Mouse (Mus musculus) heart, postnatal 36 days (tissue): ENCODE data around the gene Ppil3. TPM values are rescaled to one million over a fixed set of nuclear protein-coding genes. Genes with fewer than 3 reads are reported as not detected.

Experiments
- DNase-seq, 2 experiments: peaks; one replicate each; pipeline ENCODE4 v3.0.0; 2021 to 2022
- intact Hi-C: fragments of 180-260 bp; cut with DNase I; formaldehyde crosslinking; loops from one replicate; pipeline ENCODE4 v1.15.1; 2025
- total RNA-seq, 2 experiments: library from RNA; stranded (reverse); gene quantifications; 2 replicates each; pipeline ENCODE4 v1.2.3; 2021

Ppil3 gene
- total RNA-seq: 10 to 100 TPM; 13.8 to 17.0 TPM

DNA sequence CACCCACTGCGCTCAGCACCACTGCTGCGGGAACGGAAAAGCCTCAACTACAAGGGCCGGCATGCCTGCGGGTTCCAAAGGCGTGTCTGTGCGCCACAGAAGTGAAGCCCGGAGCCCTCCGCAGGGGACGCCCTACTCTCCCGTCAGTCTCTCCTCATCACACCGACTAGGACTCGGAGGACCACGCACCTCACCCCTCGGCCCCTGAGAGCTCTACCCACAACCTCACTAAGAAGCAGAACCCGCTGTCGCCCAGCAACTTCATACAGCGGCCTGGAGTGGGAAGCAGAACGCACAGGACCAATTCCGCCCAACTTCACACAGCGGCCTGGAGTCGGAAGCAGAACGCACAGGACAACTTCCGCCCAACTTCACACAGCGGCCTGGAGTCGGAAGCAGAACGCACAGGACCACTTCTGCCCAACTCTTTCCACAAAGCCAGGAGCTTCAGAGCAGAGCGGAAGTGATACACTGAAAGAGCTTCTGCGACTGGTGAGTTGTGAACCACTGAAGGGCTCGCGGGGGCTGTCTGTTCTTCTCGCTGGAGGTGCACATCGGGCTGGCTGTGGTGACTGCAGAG, at the start of gene Ppil3, which contains the start of gene Nif3l1:
TSS of gene Ppil3 (minus strand) at position 344 of the 580 bp plus-strand sequence.
TSS of gene Nif3l1 (plus strand) at position 9 of the 580 bp plus-strand sequence.
- DNase-seq: peak; percentile 77 to 87
- intact Hi-C loops: loop anchor here (2.0 kb wide), 1 partner anchor 20 kb away; the partner anchor contains the start of gene Clk1

DNA sequence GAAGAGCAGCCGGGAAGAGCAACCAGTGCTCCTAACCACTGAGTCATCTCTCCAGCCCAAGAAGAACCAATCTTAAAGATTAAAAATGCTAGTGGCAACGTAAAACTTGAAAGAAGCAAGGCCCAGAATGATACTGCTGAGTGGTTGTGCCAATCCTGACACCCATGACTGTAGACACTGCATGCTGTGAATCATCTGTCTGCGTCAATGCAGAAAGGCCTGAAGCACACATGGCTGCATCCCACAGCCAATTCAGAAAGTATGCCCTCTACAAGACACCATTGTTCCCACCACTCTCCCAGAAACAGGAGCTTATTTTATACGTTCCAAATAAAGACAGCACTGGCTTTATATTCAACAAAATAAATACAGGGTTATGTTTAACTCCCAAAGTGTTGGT, 37.4 kb upstream of the Ppil3 start:
- no peak for DNase-seq
- intact Hi-C loops: no loop called here

DNA sequence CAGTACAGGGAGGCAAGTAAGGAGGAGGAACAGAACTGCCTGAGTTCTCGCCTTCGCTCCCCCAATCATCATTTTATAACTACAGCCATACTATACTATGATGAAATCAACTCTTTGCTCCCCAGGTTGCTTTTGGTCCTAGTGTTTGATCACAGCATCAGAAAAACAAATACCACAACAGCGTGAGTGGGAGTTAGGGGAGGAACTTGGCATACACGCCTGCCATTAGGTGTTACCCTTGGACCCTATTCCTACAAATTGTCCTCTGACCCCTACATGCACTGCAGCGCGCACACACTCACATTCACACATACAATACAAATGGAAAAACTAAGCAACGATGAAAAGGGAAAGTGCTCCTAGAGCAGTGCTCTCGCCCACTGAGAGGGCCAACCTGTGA, 30.4 kb upstream of the Ppil3 start:
- no peak for DNase-seq

DNA sequence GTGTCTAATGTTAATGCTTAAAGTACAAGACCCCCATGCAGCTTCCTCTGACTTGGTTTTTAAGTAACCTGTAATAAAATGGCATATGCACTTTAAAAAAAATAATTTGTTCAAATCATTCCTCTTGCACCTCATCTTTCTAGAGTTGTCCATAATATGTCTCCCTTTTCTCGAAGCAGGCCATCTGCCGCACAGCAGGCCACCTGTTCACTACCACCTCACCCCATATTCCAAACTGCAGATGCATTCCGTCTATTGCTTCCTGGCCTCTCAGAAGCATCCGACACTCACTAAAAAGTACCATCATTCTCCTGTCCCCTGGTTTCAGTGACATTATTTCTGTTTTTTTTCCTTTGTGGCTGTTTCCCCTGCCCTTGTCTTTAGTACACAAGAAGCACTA, 20.3 kb upstream of the Ppil3 start:
- intact Hi-C loops: no loop called here
- no peak for DNase-seq

More for the DNA sequence above, 30.4 kb upstream of the Ppil3 start:
- intact Hi-C loops: no loop called here

DNA sequence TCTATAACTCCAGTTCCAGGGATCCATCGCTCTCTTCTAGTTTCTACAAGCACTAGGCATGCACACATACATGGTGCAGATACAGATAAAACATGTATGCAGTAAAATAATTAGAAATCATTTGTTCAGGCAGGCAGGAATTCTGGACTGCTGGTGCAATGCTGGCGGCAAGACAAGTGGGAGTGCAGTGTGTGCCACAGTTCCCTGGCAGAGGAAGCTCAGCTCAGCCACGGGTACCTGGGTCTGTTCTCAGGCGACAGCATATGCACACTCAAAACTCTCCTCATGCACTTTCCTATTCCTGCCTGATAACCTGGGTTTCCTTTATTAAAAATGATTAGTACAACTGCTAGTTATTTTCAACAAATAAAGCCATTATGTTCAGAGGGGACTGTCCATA, 19.8 kb upstream of the Ppil3 start:
- intact Hi-C loops: no loop called here
- no peak for DNase-seq

DNA sequence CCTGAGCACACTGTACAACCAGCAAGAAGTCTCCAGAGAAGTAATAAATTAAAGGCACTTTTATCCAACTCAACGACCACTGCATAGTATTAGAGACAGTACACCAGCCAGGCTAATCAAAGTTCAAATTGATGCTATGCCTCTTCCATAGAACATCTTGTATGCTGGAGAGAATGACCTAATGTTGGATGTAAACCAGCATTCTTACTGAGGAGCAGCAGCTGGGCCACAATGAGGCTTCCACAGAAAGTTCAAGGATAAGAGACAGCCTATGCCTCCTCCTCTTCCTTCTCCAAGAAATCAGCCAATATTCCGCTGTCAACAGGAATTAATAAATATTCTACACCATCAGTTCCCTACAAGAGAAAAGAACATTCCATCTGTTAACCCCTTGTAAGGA, 18.6 kb upstream of the Ppil3 start:
- intact Hi-C loops: no loop called here
- no peak for DNase-seq

DNA sequence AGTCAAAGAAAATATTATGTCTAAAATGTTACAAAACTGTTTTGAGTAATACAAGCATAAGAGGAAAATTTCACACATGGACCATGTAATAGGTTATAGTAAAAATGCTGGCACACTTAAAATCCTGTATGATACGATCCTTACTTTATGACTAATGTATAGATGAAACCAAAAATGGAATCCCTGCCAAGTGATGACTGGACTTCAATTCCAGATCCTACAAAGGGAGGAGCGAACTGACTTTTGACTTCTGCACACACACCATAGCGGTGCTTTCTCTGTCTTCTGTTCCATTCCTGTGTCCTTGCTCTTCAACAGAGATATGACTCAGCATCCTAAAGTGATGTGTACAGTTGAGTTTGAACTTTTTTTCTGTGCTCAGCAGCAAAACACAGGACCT, 15.3 kb upstream of the Ppil3 start:
- intact Hi-C loops: no loop called here
- DNase-seq: no peak

DNA sequence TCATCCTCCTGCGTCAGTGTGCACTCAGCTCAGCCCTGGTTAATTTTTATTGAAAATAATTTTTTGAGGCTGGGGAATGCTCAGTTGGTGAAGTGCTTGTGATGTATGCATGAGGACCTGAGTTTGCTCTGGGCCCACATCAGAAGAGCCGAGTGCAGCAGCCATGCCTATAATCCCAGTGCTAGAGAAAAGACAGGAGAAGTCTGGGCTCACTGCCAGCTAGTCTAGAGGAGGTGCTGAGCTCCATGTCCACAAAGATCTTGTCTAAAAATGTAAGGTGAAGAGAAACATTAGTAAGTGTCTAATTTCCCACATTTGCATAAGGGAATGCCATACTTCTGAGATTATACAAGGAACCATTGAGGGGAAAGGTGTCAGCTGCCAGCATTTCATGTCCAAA, 13.6 kb upstream of the Ppil3 start:
- DNase-seq: no peak
- intact Hi-C loops: no loop called here

DNA sequence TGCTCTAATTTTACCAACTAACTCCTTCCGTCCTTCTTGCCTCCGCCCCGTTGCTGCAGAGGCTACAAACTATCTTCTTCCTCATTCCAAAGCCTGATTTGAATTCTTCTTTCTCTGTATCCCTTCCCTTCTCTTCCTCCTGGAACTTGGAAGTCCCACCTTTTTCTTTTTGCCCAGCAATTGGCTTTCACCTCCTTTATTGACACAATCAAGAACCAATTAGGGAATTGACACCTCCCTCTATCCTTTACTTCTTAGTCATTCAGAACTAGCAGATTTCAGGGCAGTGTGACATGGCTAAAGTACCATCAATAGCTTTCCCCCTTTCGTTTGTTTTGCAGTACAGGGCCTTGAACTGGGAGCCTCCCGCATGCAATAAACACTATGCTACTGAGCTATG, 12.9 kb upstream of the Ppil3 start:
- no peak for DNase-seq
- intact Hi-C loops: no loop called here

DNA sequence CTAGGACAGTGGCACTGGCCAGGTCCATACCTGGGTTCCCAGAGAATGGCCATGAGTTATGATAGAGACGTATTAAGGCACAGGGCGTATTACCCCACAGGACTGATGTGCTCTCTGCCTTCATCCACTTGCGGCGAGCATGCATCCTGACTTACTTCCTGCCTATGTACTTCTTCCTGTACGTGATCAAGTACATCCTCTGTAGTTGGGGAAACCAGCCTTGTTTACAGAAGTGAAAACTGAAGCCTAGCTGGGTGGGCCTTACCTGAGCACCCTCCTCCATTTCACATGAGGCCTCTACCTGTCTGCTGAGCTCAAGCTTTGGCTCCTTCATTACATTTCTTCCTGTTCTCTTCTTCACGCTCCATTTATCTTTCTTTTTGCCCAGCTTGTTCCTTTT, 9.0 kb upstream of the Ppil3 start:
- intact Hi-C loops: no loop called here
- DNase-seq: no peak

DNA sequence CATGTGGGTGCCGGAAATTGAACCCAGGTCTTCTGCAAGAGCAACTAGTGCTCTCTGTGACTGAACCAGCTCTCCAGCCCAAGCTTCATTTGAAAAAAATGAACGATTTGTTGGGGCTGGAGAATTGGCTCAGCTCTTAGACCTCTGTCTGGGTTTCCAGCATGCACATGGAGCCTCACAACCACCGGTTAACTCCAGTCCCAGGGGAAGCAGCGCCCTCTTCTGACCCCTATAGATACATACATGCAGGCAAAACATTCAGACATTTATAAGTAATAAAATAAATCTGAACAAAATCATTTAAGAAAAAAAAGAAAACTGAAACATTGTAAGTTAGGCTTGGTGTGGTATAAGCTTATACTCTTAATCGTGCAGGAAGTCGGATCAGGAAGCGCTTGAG, 3.1 kb upstream of the Ppil3 start:
- DNase-seq: no peak
- intact Hi-C loops: no loop called here

DNA sequence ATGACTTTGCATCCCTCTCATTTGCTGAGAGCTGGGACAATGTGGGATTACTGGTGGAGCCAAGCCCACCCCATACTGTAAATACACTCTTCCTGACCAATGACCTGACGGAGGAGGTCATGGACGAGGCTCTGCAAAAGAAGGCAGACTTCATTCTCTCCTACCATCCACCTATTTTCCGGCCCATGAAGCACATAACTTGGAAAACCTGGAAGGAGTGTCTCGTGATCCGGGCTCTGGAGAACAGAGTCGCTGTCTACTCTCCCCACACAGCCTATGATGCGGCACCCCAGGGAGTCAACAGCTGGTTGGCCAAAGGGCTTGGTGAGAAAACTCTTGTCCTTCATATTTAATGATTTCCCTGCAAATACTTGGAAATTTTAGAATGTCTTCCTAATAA, 2.5 kb upstream of the Ppil3 start:
- DNase-seq: no peak
- intact Hi-C loops: no loop called here

DNA sequence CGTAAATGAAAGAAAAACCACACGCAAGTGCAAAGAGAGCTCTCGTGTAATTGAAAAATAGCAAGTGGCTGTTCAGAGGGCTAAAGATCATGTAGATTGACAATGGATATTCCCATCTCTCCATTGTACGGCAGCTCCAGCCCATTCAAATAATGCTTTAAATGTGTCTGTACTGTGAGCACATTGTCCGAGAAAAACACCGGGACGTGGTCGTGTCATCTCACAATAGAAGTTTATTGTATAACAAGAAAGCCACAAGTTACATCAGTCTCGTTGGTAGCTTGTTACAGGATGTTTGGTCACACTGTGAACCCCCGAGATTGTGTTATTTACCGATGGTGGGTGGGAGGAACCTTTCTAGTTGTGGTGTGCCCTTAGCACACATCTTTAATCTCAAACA, 575 bp upstream of the Ppil3 start:
- intact Hi-C loops: loop anchor here (2.0 kb wide), 1 partner anchor 21 kb away; the partner anchor contains the start of gene Clk1

DNA sequence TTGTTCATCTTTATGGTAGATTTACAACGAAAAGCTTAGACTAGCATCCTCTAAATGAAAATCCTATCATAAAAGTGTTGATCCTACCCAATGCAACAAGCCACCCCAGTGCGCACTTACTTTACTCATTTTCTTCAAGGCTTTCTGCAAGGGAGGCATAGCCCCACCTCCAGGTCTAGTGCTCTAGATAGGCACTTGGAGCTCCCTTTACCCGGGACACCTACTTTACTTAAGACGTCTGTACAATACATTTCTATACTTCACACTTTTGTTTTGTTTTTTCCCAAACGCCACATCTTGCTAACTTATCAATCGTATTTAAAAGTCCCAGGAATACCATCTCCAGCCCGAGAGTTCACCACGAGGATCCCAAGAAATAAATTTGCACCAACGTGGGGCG, 595 bp downstream of the Ppil3 start:
- intact Hi-C loops: loop anchor here (2.0 kb wide), 1 partner anchor 20 kb away; the partner anchor contains the start of gene Clk1
- DNase-seq: no peak

More for the DNA sequence above, 575 bp upstream of the Ppil3 start:
- no peak for DNase-seq

DNA sequence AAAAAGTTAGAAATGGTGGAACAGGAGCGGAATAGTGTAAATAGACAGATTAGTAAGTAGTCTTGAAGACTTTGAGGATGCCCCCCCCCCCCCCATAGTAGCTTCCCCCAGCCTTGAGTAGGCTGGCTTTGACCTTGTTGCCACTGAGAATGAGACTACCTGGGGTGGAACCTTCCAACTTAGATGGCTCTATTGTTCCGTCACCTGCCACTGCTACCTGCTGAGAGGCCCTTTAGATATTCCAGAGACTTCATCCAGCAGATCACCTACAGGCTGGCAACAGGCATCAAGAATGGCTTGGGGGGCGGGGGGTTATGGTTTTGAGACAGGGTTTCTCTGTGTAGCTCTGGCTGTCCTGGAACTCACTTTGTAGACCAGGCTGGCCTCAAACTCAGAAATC, 20.7 kb downstream of the Ppil3 start:
- intact Hi-C loops: loop anchor here (2.0 to 5.0 kb wide), 2 partner anchors 20 to 163 kb away; partner anchors contain the start of genes Fam126b, Ndufb3, Nif3l1 and Ppil3
- no peak for DNase-seq

DNA sequence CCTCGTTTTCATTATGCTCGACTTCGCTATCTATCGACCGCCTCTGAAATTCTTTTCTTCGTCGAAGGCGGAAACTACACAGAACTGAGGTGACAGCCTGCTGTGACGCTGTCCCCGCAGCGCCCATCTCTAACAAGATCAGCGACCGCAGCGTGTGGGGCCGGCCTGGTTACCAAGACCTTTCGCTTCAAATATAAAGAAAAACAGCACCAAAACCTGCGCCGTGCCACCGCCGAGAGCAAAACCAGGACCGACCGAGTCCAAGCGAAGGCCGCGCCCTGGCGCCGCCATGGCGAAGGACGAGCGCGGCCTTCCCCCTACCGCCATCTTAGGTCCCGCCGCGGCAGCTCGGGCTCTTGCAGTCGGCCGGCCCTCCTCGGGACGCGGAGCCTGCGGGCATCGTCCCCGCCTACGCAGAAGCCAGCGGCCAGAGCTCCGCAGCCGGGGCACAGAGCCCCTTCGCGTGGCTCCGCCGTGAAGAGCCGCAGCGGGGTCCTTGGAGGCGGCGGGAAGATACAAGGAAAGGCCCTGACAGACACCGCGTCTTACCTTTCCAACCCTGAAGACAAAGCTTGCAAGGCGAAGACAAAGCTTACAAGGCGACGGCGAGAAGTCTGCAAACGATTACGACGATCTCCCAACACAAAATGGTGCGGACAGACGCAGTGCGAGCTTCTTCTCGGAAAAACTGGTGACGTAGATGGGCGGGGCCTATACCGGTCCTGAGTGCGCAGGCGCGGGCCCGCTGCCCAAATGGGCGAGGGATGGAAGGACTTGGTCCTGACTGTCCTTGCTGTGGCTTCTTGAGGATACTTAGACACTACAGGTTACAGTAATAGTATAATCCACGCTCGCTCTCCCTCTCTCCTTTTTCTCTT, 21.7 kb downstream of the Ppil3 start, which contains the start of gene Clk1:
TSS of gene Clk1 (minus strand) at position 696 of the 878 bp plus-strand sequence.
- intact Hi-C loops: loop anchor here (2.0 to 5.0 kb wide), 3 partner anchors 21 to 164 kb away; partner anchors contain the start of genes Bzw1, Fam126b, Ndufb3 and Nif3l1
- peak; percentile 99 to 100 for DNase-seq

DNA sequence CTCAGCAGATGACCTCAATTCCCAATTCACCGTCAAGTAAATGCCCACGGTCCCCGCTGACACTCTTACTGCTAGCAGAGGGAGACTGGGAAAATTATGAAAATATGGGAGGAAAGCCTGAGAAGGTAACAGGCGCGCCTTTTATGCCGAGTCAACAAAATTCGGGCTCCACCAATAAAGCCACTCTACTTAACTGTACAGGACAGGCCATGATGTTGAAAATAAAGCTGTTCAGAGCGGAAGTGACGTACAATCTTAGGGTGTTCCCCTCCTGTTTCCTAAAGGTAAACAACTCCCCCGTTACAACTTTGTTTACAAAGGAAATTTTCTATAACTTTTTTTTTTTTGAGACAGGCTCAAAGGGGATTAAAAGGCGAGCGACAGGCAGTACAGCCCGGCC, 22.4 kb downstream of the Ppil3 start:
- DNase-seq: peak; percentile 32 to 49
- intact Hi-C loops: loop anchor here (2.0 to 5.0 kb wide), 2 partner anchors 30 to 164 kb away; partner anchors contain the start of genes Bzw1, Fam126b and Ndufb3

DNA sequence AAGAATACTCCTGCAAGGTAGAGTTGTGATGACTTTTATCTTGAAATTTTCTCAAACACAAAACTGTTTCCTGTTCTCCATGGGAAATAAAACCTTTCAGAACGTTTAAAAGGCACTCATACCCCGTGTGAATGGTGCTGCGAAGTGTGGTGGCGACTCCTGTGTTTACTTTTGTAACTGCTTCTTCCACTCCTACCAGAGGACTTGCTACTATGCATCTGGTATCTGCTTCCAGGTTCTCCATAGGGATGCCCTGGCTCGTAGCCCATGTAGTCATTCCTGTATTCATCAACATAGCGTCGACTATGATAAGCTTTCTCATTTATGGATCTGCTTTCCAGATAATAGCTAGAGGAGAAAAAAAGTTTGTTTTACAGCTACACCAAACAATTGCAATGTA, 24.3 kb downstream of the Ppil3 start:
- intact Hi-C loops: loop anchor here (5.0 kb wide), 1 partner anchor 166 kb away; the partner anchor contains the start of genes Fam126b and Ndufb3
- DNase-seq: no peak

DNA sequence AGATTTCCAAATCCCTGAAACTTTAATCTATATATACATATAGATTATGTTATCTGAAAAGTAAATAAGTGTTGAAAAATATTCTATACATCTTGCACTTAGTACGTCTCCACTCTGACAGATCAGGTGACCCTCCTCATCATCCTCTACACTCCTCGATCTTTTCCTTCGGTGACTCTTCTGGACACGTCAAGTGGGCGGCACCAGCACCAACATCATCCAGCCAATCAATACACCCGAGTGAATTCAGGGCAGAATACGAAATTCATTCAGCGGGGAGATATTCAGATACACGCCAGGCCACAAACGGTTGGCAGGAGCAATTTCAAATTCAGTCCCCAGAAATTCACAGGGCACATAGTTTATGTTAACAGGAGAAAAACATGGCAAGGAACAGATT, 25.3 kb downstream of the Ppil3 start:
- intact Hi-C loops: loop anchor here (5.0 kb wide), 1 partner anchor 167 kb away; the partner anchor contains the start of genes Fam126b and Ndufb3
- no peak for DNase-seq

DNA sequence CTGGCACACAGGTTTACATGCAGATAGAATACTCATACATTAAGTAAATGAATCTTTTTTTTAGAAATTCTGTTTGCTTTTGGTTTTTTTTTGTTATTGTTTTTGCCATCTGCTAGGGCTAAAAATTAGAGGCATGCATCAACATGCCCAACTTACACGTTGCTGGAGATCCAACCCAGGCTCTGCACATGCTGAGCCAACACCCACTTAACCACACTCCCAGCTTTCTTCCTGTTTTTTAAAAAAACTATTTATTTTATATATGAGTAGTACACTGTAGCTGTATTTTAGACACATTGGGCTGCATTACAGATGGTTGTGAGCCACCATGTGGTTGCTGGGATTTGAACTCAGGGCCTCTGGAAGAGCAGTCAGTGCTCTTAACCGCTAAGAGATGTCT, 29.2 kb downstream of the Ppil3 start:
- DNase-seq: no peak
- intact Hi-C loops: no loop called here

DNA sequence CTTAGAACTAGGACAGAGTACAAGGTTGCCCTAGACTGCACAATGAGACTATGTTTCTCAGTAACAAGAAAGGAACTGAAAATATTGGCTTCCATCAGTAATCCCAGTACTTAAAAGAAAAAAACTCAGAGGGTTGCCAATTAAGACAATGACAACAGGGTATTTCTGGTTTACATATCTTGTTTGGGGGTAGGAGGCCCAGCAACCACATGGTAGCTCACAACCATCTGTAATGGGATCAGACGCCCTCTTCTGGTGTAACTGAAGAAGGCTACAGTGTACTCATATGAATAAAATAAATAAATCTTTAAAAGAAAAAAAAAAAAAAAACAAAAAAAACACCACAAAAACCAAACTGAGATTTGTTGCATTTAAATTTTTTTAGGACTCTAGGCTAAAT, 29.8 kb downstream of the Ppil3 start:
- intact Hi-C loops: no loop called here

More for the DNA sequence above, 29.8 kb downstream of the Ppil3 start:
- no peak for DNase-seq
